Mouse (Mus musculus) limb, embryonic 14.5 days (tissue): ENCODE results near the gene Gprasp2. TPM values are rescaled to one million over a fixed set of nuclear protein-coding genes. Genes with fewer than 3 reads are reported as not detected.

Source experiments
- ATAC-seq: fragments of 200-750 bp; cut with Nextera tagmentation; 2 replicates; pipeline ENCODE4 v1.8.0; 2017; ENCODE audit warnings: low read depth, moderate number of reproducible peaks, moderate TSS enrichment; ENCODE audit not compliant: low FRiP score
- DNase-seq: peaks from one replicate; pipeline ENCODE4 v3.0.0-alpha.2; 2015; ENCODE audit warnings: low spot score
- H3K27ac ChIP-seq: fragments of 300-500 bp; sonication (generic); replicated peaks from 2 replicates; pipeline ENCODE4 v1.5.1; 2014; ENCODE audit warnings: low read depth, mild to moderate bottlenecking, low read length, moderate library complexity, mixed read lengths
- H3K27me3 ChIP-seq: fragments of 300-500 bp; sonication (generic); 2 replicates; pipeline ENCODE4 v1.6.1; 2014; ENCODE audit warnings: low read length, mixed read lengths; ENCODE audit not compliant: control insufficient read depth, insufficient read depth
- H3K36me3 ChIP-seq: fragments of 300-500 bp; sonication (generic); 2 replicates; pipeline ENCODE4 v1.6.1; 2014; ENCODE audit warnings: mild to moderate bottlenecking, low read length, moderate library complexity, mixed read lengths; ENCODE audit not compliant: control insufficient read depth, insufficient read depth
- H3K4me1 ChIP-seq: fragments of 300-500 bp; sonication (generic); 2 replicates; pipeline ENCODE4 v1.6.1; 2014; ENCODE audit warnings: antibody characterized with exemption, low read length, mixed read lengths; ENCODE audit not compliant: control insufficient read depth, insufficient read depth
- H3K4me2 ChIP-seq: fragments of 300-500 bp; sonication (generic); replicated peaks from 2 replicates; pipeline ENCODE4 v1.6.1; 2014; ENCODE audit warnings: low read depth, mild to moderate bottlenecking, low read length, moderate library complexity; ENCODE audit not compliant: severe bottlenecking
- H3K4me3 ChIP-seq: fragments of 300-500 bp; sonication (generic); replicated peaks from 2 replicates; pipeline ENCODE4 v1.5.1; 2014; ENCODE audit warnings: low read length
- H3K9ac ChIP-seq: fragments of 300-500 bp; sonication (generic); 2 replicates; pipeline ENCODE4 v1.6.1; 2014; ENCODE audit warnings: mild to moderate bottlenecking, low read depth, low read length, moderate library complexity; ENCODE audit not compliant: severe bottlenecking
- H3K9me3 ChIP-seq: fragments of 300-500 bp; sonication (generic); 2 replicates; pipeline ENCODE4 v1.6.1; 2016; ENCODE audit warnings: low read length; ENCODE audit not compliant: control insufficient read depth
- POLR2A ChIP-seq: fragments of 200-500 bp; IDR thresholded peaks from 2 replicates; pipeline ENCODE4 v1.8.0; 2012; ENCODE audit warnings: inconsistent platforms, mild to moderate bottlenecking, moderate library complexity, borderline replicate concordance; ENCODE audit not compliant: insufficient read depth, insufficient read length; ENCODE audit errors: extremely low read depth
- WGBS: fragments of 180-500 bp; shearing (Covaris S2); extraction: QIAGEN DNeasy Blood & Tissue Kit; methylation state at CpG from one replicate; pipeline ENCODE4 v1.1.7; 2014; 5-methylcytosine and 5-hydroxymethylcytosine counted together
- polyA plus RNA-seq, 2 experiments: library from polyadenylated mRNA; depleted of rRNA in 1 of 2; stranded (reverse) in 1 of 2; unstranded in 1 of 2; fragments of >200 nt; fragmentation: Nextera tagmentation in 1 of 2; extraction: Ambion mirVana in 1 of 2; gene quantifications; 2 replicates each; pipeline versions ENCODE4 v1.2.1 to v1.2.3; 2012 to 2014

Gene Gprasp2
- polyA plus RNA-seq, 2 experiments, result 33.1 to 49.3 TPM

DNA sequence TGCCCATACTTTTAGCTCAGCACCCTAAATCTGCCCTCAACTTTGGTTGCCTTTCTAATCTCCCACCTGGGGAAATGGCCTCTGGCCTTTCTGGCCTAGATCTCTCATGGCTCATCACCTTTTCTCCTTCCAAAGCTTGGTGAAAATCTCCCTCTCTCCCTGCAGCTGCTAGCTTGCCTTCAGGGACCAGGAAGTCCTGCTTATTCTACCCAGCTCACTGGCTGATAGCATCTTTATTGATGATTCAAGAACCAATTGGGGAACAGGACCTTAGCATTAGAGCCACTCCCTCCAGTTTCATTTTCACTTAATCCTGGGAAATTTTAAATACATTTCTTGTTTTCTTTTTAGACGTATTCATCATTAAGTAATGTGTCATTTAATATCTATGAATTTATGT lies 37.8 kb downstream of the Gprasp2 start:
- Histone ChIP-seq H3K9ac (no peak overlapping the region), H3K9me3 (no peaks in the 10 kb centered on the region), H3K4me2 (no peak overlapping the region), H3K27ac (no peak overlapping the region), H3K4me3 (no peak overlapping the region), H3K4me1 (no peaks in the 10 kb centered on the region), H3K36me3 (no peaks in the 10 kb centered on the region), H3K27me3 (no peaks in the 10 kb centered on the region)
- no peak for ATAC-seq
- TF ChIP-seq POLR2A, result no peak
- WGBS, result 83% methylated on average over 1 of the region's 1 CpGs
- no peak for DNase-seq

DNA sequence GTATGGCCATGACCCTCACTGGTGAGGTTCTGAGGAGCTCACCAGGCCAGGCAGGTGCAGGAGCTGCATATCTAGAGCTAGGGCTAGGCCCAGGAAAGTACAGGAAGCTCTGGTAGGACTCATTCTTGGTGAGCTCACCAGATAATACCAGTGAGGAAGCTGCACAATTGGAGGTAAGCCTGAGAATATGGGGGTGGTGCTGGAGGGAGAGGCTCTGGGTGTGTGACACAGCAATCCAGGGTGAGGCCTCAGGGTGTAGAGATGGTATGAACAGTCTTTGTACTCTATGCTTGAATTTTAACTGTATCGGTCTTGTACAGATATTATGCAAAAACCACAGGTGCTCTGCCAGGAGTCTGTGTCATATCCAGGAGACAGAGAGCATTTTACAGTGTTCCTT lies 40.8 kb downstream of the Gprasp2 start:
- no peak overlapping the region for H3K4me3 ChIP-seq
- DNase-seq (no peak), ATAC-seq (no peak)
- no peaks in the 10 kb centered on the region for H3K36me3 ChIP-seq
- TF ChIP-seq POLR2A, result no peak
- H3K4me1 ChIP-seq, result no peaks in the 10 kb centered on the region
- H3K27me3 ChIP-seq, result no peaks in the 10 kb centered on the region
- no peak overlapping the region for H3K9ac ChIP-seq
- 86% methylated on average over 1 of the region's 1 CpGs for WGBS
- H3K27ac ChIP-seq, result no peak overlapping the region
- H3K4me2 ChIP-seq, result no peak overlapping the region
- H3K9me3 ChIP-seq, result no peaks in the 10 kb centered on the region

DNA sequence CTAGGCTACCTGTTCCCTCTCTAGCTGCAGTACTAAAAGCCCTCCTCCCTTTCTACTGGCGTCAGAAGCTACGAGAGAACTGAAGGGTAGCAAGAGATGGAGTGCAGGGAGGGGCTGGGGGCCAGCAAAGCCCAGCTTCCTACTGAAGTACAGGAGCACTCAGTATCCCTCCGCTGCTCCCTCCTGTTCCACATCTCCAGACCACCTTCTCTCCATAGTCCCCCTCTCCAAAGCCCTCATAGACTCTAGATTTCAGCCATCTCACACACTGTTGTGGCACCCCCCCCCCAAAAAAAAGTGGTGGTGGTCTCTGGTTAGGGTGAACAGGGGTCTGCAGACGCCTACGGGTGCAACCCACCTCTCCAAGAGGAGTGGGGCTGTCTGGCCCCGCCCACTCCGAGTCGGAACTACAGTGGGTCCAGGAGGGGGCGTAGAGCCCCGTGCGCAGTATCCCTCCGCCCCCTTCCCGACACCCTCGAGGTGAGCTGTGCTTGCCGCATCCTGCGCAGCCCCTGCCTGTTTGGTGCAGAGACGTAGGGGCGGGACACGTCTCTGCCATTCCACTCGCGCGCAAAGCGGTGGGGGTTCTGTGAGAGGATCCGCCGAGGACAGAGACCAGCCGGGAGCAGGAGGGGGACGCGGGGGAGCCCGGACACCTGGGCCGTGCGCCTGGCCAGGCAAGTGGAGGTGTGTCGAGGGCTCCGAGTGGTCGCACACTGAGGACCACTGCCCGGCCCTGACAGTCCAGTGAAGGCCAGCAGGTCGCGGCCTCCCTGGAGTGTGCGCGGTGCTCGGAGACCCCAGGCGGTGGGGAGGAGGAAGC lies 46.8 kb downstream of the Gprasp2 start:
- Histone ChIP-seq H3K36me3 (peaks cover 22% of the 10 kb centered on the region), H3K4me3 (peak overlapping the region; percentile 52), H3K9me3 (no peaks in the 10 kb centered on the region), H3K9ac (peak overlapping the region; percentile 77), H3K4me1 (no peaks in the 10 kb centered on the region), H3K27me3 (no peaks in the 10 kb centered on the region), H3K4me2 (peak overlapping the region; percentile 47), H3K27ac (peak overlapping the region; percentile 77)
- ATAC-seq, result peak; percentile 99
- 24% methylated on average over 31 of the region's 41 CpGs for WGBS
- DNase-seq, result peak; percentile 83
- TF ChIP-seq POLR2A, result 0 out of 2 replicates have a peak, but pooled peaks have one; percentile 30

DNA sequence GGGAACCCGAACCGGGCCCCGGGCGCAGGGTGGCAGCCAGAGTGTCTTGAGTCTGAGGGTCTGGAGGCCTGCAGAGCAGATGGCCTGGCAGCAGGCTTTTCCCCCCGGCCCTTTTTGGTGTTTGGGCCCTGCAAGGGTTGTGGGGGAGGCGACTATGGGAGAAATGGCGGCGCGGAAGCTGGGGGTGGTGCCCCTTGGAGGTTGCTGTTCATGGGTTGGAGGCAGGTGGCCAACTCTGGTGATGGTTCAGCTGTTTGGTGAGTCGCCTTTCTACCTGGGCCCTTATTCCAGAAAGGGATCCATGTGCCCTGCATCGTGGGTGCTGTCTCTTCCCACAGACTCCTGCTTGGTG lies 47.4 kb downstream of the Gprasp2 start:
- Histone ChIP-seq H3K36me3 (peaks cover 22% of the 10 kb centered on the region), H3K4me1 (no peaks in the 10 kb centered on the region), H3K4me3 (peak overlapping the region; percentile 52), H3K9ac (peak overlapping the region; percentile 77), H3K27me3 (no peaks in the 10 kb centered on the region), H3K9me3 (no peaks in the 10 kb centered on the region), H3K4me2 (peak overlapping the region; percentile 47), H3K27ac (peak overlapping the region; percentile 77)
- TF ChIP-seq POLR2A, result no peak
- ATAC-seq, result peak; percentile 17
- 26% methylated on average over 9 of the region's 11 CpGs for WGBS
- peak; percentile 46 for DNase-seq

Other genes with a start within 250 kb of the Gprasp2 start
- 0.24 and 0.29 TPM in 2 replicates for gene Nxf7, start 240.3 kb upstream of the Gprasp2 start, polyA plus RNA-seq (2012; rRNA removed)
- 0.34 TPM in 1 of 2 replicates, not detected in the other for gene Nxf7, start 240.3 kb upstream of the Gprasp2 start, polyA plus RNA-seq (2014; fragmentation: Nextera tagmentation; extraction: Ambion mirVana)
- 0.25 and 0.61 TPM in 2 replicates for gene Prame, start 211.3 kb upstream of the Gprasp2 start, polyA plus RNA-seq (2012; rRNA removed)
- 0.34 TPM in 1 of 2 replicates, not detected in the other for gene Prame, start 211.3 kb upstream of the Gprasp2 start, polyA plus RNA-seq (2014; fragmentation: Nextera tagmentation; extraction: Ambion mirVana)
- gene Tcp11x2, start 145.2 kb upstream of the Gprasp2 start, polyA plus RNA-seq (2012; rRNA removed), result not detected in 2 replicates
- not detected in 2 replicates for gene Tcp11x2, start 145.2 kb upstream of the Gprasp2 start, polyA plus RNA-seq (2014; fragmentation: Nextera tagmentation; extraction: Ambion mirVana)
- 0.50 and 2.0 TPM in 2 replicates for gene Tmsb15a, start 113.8 kb upstream of the Gprasp2 start, polyA plus RNA-seq (2012; rRNA removed)
- gene Tmsb15a, start 113.8 kb upstream of the Gprasp2 start, polyA plus RNA-seq (2014; fragmentation: Nextera tagmentation; extraction: Ambion mirVana), result 2.0 and 2.1 TPM in 2 replicates
- 6.7 and 9.1 TPM in 2 replicates for gene Armcx5, start 96.3 kb upstream of the Gprasp2 start, polyA plus RNA-seq (2012; rRNA removed)
- 9.3 and 11.1 TPM in 2 replicates for gene Armcx5, start 96.3 kb upstream of the Gprasp2 start, polyA plus RNA-seq (2014; fragmentation: Nextera tagmentation; extraction: Ambion mirVana)
- gene Gprasp1, start 96.3 kb upstream of the Gprasp2 start, polyA plus RNA-seq (2012; rRNA removed), result 59.1 and 73.4 TPM in 2 replicates
- 52.0 and 61.2 TPM in 2 replicates for gene Gprasp1, start 96.3 kb upstream of the Gprasp2 start, polyA plus RNA-seq (2014; fragmentation: Nextera tagmentation; extraction: Ambion mirVana)
- gene Bhlhb9, start 41.4 kb upstream of the Gprasp2 start, polyA plus RNA-seq (2012; rRNA removed), result 24.1 and 29.1 TPM in 2 replicates
- 51.6 and 54.7 TPM in 2 replicates for gene Bhlhb9, start 41.4 kb upstream of the Gprasp2 start, polyA plus RNA-seq (2014; fragmentation: Nextera tagmentation; extraction: Ambion mirVana)
- 43.9 and 45.5 TPM in 2 replicates for gene Arxes2, start 154.8 kb downstream of the Gprasp2 start, polyA plus RNA-seq (2012; rRNA removed)
- gene Arxes2, start 154.8 kb downstream of the Gprasp2 start, polyA plus RNA-seq (2014; fragmentation: Nextera tagmentation; extraction: Ambion mirVana), result 73.7 and 80.4 TPM in 2 replicates
- gene Arxes1, start 194.3 kb downstream of the Gprasp2 start, polyA plus RNA-seq (2012; rRNA removed), result 12.5 and 15.0 TPM in 2 replicates
- gene Arxes1, start 194.3 kb downstream of the Gprasp2 start, polyA plus RNA-seq (2014; fragmentation: Nextera tagmentation; extraction: Ambion mirVana), result 31.1 and 34.3 TPM in 2 replicates
- 33.5 and 52.3 TPM in 2 replicates for gene Bex2, start 229.2 kb downstream of the Gprasp2 start, polyA plus RNA-seq (2012; rRNA removed)
- 65.5 and 78.4 TPM in 2 replicates for gene Bex2, start 229.2 kb downstream of the Gprasp2 start, polyA plus RNA-seq (2014; fragmentation: Nextera tagmentation; extraction: Ambion mirVana)
- gene Nxf3, start 246.2 kb downstream of the Gprasp2 start, polyA plus RNA-seq (2012; rRNA removed), result 0.03 TPM in 2 replicates
- gene Nxf3, start 246.2 kb downstream of the Gprasp2 start, polyA plus RNA-seq (2014; fragmentation: Nextera tagmentation; extraction: Ambion mirVana), result not detected in 2 replicates